Mouse (Mus musculus) left cerebral cortex, postnatal 10 days (tissue): ENCODE measurements around the gene Bcl11a. TPM values are rescaled to one million over a fixed set of nuclear protein-coding genes. Genes with fewer than 3 reads are reported as not detected.

Source experiments
- DNase-seq, 2 experiments: peaks; one replicate each; pipeline ENCODE4 v3.0.0; 2021 to 2022; ENCODE audit warnings: low spot score in 2 of 2, mixed read lengths in 1 of 2; ENCODE audit errors: extremely low spot score in 1 of 2
- intact Hi-C: fragments of 180-260 bp; cut with DNase I; formaldehyde crosslinking; loops from one replicate; pipeline ENCODE4 v1.15.1; 2025
- total RNA-seq, 2 experiments: library from RNA; stranded (reverse); gene quantifications; 2 replicates each; pipeline ENCODE4 v1.2.3; 2021

Gene Bcl11a
- total RNA-seq, 2 experiments from 2014 or later: 142 to 145 TPM

DNA sequence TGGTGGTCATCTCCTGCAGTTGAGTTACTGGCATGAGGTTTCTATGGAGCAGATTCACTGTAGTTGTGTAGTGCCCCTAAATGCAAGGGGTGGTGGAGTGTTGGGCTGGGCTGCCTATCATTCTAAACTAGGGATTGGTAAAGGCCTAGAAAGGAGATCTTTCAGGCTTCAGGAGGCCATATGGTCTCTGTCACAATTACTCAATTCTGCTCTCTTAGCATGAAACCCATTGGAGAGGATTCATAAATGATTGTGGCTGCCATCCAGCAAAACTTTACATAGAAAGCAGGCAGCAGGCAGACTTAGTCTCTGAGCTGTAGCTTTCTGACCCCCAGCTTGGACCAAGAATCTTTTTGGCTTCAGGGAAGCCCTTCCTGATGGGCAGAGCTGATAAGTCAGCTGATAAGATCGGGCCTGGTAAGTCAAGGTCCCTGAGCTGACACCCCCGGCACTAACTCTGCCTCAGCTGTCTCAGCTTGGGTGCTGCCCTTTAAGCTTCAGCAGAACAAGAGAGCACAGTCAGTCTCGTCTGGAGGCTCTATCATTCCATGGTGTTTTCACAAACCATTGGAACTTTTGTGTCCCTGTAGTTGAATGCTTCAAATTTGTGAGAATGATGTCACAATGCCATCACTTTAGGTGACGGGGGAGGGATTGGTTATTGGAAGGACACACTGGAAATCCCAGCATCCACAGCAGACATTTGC lies 143.9 kb downstream of the Bcl11a start:
- no peak for DNase-seq
- intact Hi-C loops: no loop called here

Other genes with a start within 250 kb of the Bcl11a start
- gene Papolg, start 182.8 kb upstream of the Bcl11a start, total RNA-seq: 10 to 100 TPM; 20.2 to 20.3 TPM
- under 1 TPM; 0.49 to 0.94 TPM for gene A830031A19Rik, start 3.0 kb upstream of the Bcl11a start, total RNA-seq